Mouse (Mus musculus): ENCODE measurements around the gene Fam187a. TPM values are rescaled to one million over a fixed set of nuclear protein-coding genes. Genes with fewer than 3 reads are reported as not detected.

Fam187a gene
- polyA plus RNA-seq, 1 experiment from 2014 or later: not detected

DNA sequence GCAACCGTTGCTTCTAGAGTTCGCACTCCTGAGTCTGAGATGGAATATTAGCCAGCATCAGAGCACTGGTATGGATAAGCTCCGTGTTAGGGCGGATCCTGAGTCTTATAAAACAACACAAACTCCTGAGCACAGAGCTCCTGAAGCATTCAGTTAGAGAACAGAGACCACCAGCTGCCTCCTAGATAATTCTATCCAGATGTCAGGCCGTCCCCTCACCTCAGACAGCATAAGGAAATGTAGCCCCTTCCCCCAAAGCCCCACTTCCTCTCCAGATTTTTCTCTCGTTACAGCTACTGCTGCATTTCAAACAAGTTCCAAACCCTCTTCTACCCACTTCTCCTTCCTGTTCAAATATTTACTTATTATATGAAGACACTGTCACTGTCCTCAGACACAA lies 29.0 kb upstream of the Fam187a start:
- Histone ChIP-seq H3K27ac (ENCODE audit: low read depth, low read length) (no peak overlapping the region), H3K9me3 (ENCODE audit: control insufficient read depth, low read length) (no peaks in the 10 kb centered on the region), H3K4me2 (replicated peaks; ENCODE audit: low read depth, low read length) (no peak overlapping the region), H3K36me3 (ENCODE audit: control insufficient read depth, insufficient read depth, low read length) (peaks cover 97% of the 10 kb centered on the region), H3K4me1 (ENCODE audit: control insufficient read depth, insufficient read depth, low read length) (no peaks in the 10 kb centered on the region), H3K27me3 (ENCODE audit: control insufficient read depth, insufficient read depth, low read length) (no peaks in the 10 kb centered on the region), H3K9ac (ENCODE audit: low read depth, low read length) (no peak overlapping the region), H3K4me3 (ENCODE audit: low read length) (no peak overlapping the region)
- ATAC-seq (ENCODE audit: low FRiP score, low TSS enrichment): no peak
- WGBS: 84% methylated on average over 6 of the region's 6 CpGs

DNA sequence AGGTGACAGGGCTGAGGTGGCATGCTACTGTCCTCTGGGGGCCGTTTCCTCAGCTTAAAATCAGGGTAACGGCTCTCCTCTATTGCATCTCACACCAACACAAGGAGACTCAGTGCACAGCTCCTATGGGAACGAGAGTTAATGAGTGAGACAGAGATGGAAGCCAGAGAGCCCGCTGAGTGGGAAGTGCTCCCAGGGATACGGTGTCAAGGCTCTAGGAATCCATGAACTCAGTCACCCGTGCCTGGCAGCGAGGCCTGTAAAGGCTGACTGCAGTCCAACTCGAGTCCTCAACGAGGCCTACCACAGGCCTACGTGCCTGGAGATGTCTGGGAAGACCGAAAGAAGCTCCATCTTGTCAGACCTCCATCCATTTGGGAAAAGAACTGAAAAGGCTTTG lies 26.0 kb upstream of the Fam187a start:
- H3K9ac ChIP-seq (ENCODE audit: low read depth, low read length): no peak overlapping the region
- no peaks in the 10 kb centered on the region for H3K4me1 ChIP-seq (ENCODE audit: control insufficient read depth, insufficient read depth, low read length)
- no peak overlapping the region for H3K27ac ChIP-seq (ENCODE audit: low read depth, low read length)
- no peaks in the 10 kb centered on the region for H3K27me3 ChIP-seq (ENCODE audit: control insufficient read depth, insufficient read depth, low read length)
- 83% methylated on average over 11 of the region's 11 CpGs for WGBS
- no peak for ATAC-seq (ENCODE audit: low FRiP score, low TSS enrichment)
- peaks cover 97% of the 10 kb centered on the region for H3K36me3 ChIP-seq (ENCODE audit: control insufficient read depth, insufficient read depth, low read length)
- H3K4me3 ChIP-seq (ENCODE audit: low read length): no peak overlapping the region
- H3K4me2 ChIP-seq (replicated peaks; ENCODE audit: low read depth, low read length): no peak overlapping the region
- no peaks in the 10 kb centered on the region for H3K9me3 ChIP-seq (ENCODE audit: control insufficient read depth, low read length)

DNA sequence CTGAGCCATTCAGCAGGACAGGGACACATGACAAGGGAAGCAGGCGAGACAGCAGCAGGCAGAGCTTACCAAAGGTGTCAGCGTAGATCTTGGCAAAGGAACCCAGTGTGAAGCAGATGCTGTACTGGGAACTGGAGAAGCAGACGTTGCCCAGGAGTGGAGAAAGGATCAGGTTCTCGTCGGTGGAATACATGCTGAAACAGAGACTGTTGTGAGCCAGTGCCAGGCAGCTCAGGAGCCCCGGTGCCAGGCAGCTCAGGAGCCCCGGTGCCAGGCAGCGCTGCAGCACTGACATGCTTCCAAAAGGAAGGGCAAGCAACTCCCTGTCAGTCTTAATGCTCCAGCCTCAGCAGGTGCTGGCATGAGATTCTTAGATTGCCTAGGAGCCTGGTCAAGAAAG lies 25.0 kb upstream of the Fam187a start:
- no peak overlapping the region for H3K9ac ChIP-seq (ENCODE audit: low read depth, low read length)
- H3K36me3 ChIP-seq (ENCODE audit: control insufficient read depth, insufficient read depth, low read length): peaks cover 95% of the 10 kb centered on the region
- ATAC-seq (ENCODE audit: low FRiP score, low TSS enrichment): no peak
- H3K4me1 ChIP-seq (ENCODE audit: control insufficient read depth, insufficient read depth, low read length): no peaks in the 10 kb centered on the region
- no peak overlapping the region for H3K4me3 ChIP-seq (ENCODE audit: low read length)
- no peaks in the 10 kb centered on the region for H3K9me3 ChIP-seq (ENCODE audit: control insufficient read depth, low read length)
- H3K27ac ChIP-seq (ENCODE audit: low read depth, low read length): no peak overlapping the region
- no peak overlapping the region for H3K4me2 ChIP-seq (replicated peaks; ENCODE audit: low read depth, low read length)
- 87% methylated on average over 8 of the region's 8 CpGs for WGBS
- H3K27me3 ChIP-seq (ENCODE audit: control insufficient read depth, insufficient read depth, low read length): no peaks in the 10 kb centered on the region

DNA sequence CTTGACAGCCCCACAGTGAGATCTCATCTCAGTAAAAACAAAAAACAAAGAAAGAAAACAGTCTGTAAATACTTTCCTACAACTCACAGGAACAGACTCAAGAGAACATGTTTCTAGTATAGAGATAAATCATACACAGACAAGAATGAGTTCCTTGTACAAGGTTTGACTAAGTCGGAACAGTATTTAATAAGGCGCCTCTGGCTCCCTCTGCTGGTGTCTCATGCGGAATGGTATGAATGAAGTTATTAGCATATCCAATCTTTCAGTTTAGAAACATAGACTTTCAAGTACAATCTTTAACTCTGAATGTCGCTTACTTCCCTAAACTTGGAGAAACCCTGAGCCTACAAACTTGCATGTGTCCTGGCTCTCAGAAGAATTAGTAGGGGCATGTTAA lies 20.7 kb upstream of the Fam187a start:
- ATAC-seq (ENCODE audit: low FRiP score, low TSS enrichment): no peak
- no peaks in the 10 kb centered on the region for H3K9me3 ChIP-seq (ENCODE audit: control insufficient read depth, low read length)
- no peak overlapping the region for H3K4me3 ChIP-seq (ENCODE audit: low read length)
- H3K4me1 ChIP-seq (ENCODE audit: control insufficient read depth, insufficient read depth, low read length): no peaks in the 10 kb centered on the region
- H3K27ac ChIP-seq (ENCODE audit: low read depth, low read length): no peak overlapping the region
- H3K36me3 ChIP-seq (ENCODE audit: control insufficient read depth, insufficient read depth, low read length): peaks cover 93% of the 10 kb centered on the region
- 41% methylated on average over 4 of the region's 4 CpGs for WGBS
- H3K9ac ChIP-seq (ENCODE audit: low read depth, low read length): no peak overlapping the region
- H3K4me2 ChIP-seq (replicated peaks; ENCODE audit: low read depth, low read length): no peak overlapping the region
- no peaks in the 10 kb centered on the region for H3K27me3 ChIP-seq (ENCODE audit: control insufficient read depth, insufficient read depth, low read length)

DNA sequence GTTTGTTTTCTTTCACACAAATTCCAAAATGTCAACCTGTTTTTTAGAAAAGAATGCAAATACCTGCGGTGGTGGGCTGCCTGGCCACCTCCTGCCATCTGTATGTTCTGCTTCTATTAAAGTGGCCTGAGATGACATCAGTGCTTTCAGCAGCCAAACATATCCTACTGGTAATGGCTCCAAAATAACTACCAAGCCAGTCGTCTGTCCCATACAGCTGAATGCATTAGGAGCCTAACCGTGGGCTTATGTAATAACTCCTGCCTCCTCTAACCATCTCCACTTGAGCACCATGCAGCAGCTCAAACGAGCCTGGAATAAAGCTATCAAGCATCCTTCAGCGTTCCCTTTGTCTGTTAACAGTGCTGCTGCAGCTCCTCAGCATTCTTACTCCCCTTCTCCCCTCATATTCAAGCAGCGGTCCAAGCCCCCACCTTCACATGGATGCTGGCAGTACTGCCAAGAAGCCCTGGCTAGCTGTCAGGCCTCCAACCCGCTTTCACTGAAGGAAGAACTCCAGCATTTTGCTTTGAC lies 10.1 kb upstream of the Fam187a start:
- Histone ChIP-seq H3K9ac (ENCODE audit: low read depth, low read length) (no peak overlapping the region), H3K4me3 (ENCODE audit: low read length) (no peak overlapping the region), H3K36me3 (ENCODE audit: control insufficient read depth, insufficient read depth, low read length) (peaks cover 66% of the 10 kb centered on the region), H3K27ac (ENCODE audit: low read depth, low read length) (no peak overlapping the region), H3K27me3 (ENCODE audit: control insufficient read depth, insufficient read depth, low read length) (no peaks in the 10 kb centered on the region), H3K4me1 (ENCODE audit: control insufficient read depth, insufficient read depth, low read length) (peaks cover 9% of the 10 kb centered on the region), H3K4me2 (replicated peaks; ENCODE audit: low read depth, low read length) (no peak overlapping the region), H3K9me3 (ENCODE audit: control insufficient read depth, low read length) (no peaks in the 10 kb centered on the region)
- no peak for ATAC-seq (ENCODE audit: low FRiP score, low TSS enrichment)
- WGBS: 89% methylated on average over 7 of the region's 7 CpGs

DNA sequence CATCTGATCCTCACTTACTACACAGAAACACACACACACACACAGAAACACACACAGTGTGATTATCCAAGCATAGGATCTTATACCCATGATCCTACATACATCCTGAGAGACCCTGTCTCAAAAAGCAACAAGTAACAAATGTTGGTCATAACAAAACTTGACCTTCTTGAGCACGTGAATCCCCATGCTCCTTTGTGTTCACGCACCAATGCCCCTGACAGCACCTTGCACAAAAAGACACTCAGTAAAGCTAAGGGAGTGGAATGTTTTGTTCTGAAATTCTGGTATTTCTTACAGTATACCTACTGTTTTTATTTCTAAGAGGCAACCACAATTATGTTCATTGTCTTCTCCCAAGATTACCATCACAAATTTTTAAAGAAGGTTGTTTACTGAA lies 5.4 kb upstream of the Fam187a start:
- H3K27me3 ChIP-seq (ENCODE audit: control insufficient read depth, insufficient read depth, low read length): no peaks in the 10 kb centered on the region
- H3K9ac ChIP-seq (ENCODE audit: low read depth, low read length): peak overlapping the region; percentile 75; the same call in 1 of the 2 replicates
- peak overlapping the region; percentile 73 for H3K4me3 ChIP-seq (ENCODE audit: low read length)
- no peak for ATAC-seq (ENCODE audit: low FRiP score, low TSS enrichment)
- peak overlapping the region; percentile 61 for H3K4me2 ChIP-seq (replicated peaks; ENCODE audit: low read depth, low read length)
- no peaks in the 10 kb centered on the region for H3K9me3 ChIP-seq (ENCODE audit: control insufficient read depth, low read length)
- 52% methylated on average over 2 of the region's 2 CpGs for WGBS
- H3K4me1 ChIP-seq (ENCODE audit: control insufficient read depth, insufficient read depth, low read length): peaks cover 15% of the 10 kb centered on the region
- peaks cover 33% of the 10 kb centered on the region for H3K36me3 ChIP-seq (ENCODE audit: control insufficient read depth, insufficient read depth, low read length)
- no peak overlapping the region for H3K27ac ChIP-seq (ENCODE audit: low read depth, low read length)

DNA sequence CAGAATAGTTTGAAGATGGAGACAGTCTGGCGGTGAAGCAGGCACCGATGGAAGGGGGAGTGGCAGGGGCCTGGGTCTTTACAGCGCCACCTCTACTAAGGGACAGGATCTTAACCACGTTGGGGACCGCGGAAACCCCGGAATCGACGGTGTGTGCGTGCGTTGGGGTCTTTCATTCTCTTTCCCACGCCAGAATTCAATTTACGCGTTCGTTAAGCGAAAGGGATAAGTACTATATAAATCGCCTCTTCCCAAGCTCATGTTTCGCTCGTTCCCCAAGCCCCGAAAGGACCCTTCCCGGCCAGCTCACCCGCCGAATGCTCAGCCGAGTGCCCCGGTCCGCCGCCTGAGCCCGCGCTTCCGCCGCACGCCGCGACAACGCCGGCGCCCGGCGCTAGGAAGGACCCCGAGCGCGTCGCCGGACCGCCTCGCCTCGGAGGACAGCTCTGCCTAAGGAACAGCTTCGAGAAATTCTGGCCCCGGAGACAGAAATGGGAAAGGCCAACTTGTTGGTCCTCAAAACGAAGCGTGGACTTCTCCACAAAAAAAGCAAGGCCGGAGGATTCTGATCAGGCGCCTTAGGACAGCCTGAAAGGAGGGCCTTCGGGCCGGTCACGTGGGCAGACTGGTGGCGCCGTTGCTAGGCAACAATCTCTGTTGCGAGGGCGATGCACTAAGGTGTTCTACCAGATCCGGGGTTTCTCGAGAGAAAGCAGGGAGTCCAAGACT lies 4.2 kb upstream of the Fam187a start, which contains the start of the genes Eftud2 and Ccdc103:
Gene Eftud2 (minus strand): TSS at position 401 of the 729 bp plus-strand sequence.
Gene Ccdc103 (plus strand): TSS at position 620 of the 729 bp plus-strand sequence.
- H3K36me3 ChIP-seq (ENCODE audit: control insufficient read depth, insufficient read depth, low read length): peaks cover 21% of the 10 kb centered on the region
- H3K27me3 ChIP-seq (ENCODE audit: control insufficient read depth, insufficient read depth, low read length): no peaks in the 10 kb centered on the region
- ATAC-seq (ENCODE audit: low FRiP score, low TSS enrichment): peak; percentile 92
- WGBS: under 1% methylated on average over 62 of the region's 62 CpGs
- peak within 1 kb of the TSS; percentile 77 for H3K27ac ChIP-seq (ENCODE audit: low read depth, low read length)
- H3K4me1 ChIP-seq (ENCODE audit: control insufficient read depth, insufficient read depth, low read length): peaks cover 15% of the 10 kb centered on the region
- H3K4me3 ChIP-seq (ENCODE audit: low read length): peak within 1 kb of the TSS; percentile 73
- H3K9ac ChIP-seq (ENCODE audit: low read depth, low read length): peak within 1 kb of the TSS; percentile 75
- H3K9me3 ChIP-seq (ENCODE audit: control insufficient read depth, low read length): no peaks in the 10 kb centered on the region
- H3K4me2 ChIP-seq (replicated peaks; ENCODE audit: low read depth, low read length): peak within 1 kb of the TSS; percentile 61

DNA sequence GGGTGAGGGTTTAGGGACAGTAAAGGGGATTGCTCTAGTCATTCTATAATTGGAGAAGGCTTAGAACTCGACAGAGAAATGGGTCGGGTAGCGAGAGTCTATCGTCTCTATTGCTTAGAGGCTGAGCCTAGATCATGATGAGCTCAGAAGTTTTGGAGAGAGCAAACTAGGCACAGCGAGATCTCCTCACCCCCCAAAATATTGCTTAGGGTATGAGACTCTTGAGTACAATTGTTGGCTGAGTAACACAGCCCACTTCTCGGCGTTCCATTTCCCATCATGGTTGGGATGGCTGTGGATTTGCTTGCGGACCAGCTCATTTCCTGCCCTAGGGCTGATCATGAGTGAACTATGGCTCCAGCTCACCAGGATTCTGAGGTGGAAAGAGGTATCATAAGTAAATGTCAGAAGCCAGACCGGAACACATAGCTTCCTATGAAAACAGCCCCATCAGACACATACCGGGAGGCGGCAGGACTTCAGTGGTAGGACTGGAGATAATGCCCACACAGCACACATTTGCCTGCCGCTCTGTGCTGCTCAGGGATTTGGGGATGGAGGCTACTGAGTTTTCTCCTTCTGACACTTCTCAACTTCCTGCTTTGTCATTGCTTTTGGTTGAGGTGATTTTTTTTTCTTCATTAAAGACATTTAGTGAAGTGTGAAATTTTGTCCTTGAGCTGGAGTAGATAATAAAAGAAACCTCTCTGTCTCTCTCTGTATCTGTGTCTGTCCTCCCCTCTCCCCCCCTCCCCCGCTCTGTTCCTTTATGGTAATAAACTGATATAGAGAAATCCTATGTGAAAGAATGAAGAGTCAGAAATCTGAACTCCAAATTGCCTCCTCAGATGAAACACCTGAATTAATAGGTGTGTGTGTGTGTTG lies 3.4 kb upstream of the Fam187a start:
- WGBS: 19% methylated on average over 13 of the region's 13 CpGs
- peak overlapping the region; percentile 61 for H3K4me2 ChIP-seq (replicated peaks; ENCODE audit: low read depth, low read length)
- H3K9ac ChIP-seq (ENCODE audit: low read depth, low read length): peak overlapping the region; percentile 75
- H3K9me3 ChIP-seq (ENCODE audit: control insufficient read depth, low read length): no peaks in the 10 kb centered on the region
- no peak overlapping the region for H3K27ac ChIP-seq (ENCODE audit: low read depth, low read length)
- peaks cover 15% of the 10 kb centered on the region for H3K4me1 ChIP-seq (ENCODE audit: control insufficient read depth, insufficient read depth, low read length)
- no peaks in the 10 kb centered on the region for H3K27me3 ChIP-seq (ENCODE audit: control insufficient read depth, insufficient read depth, low read length)
- peak; percentile 24 for ATAC-seq (ENCODE audit: low FRiP score, low TSS enrichment)
- peak overlapping the region; percentile 73 for H3K4me3 ChIP-seq (ENCODE audit: low read length)
- peaks cover 14% of the 10 kb centered on the region for H3K36me3 ChIP-seq (ENCODE audit: control insufficient read depth, insufficient read depth, low read length)

All from kidney, embryonic 14.5 days (tissue).